Mouse (Mus musculus): ENCODE results near the gene Lhfpl4. TPM values are rescaled to one million over a fixed set of nuclear protein-coding genes. Genes with fewer than 3 reads are reported as not detected.

The Lhfpl4 gene
- polyA plus RNA-seq (2014; fragmentation: Nextera tagmentation; extraction: Ambion mirVana), result 21.7 and 31.3 TPM in 2 replicates

DNA sequence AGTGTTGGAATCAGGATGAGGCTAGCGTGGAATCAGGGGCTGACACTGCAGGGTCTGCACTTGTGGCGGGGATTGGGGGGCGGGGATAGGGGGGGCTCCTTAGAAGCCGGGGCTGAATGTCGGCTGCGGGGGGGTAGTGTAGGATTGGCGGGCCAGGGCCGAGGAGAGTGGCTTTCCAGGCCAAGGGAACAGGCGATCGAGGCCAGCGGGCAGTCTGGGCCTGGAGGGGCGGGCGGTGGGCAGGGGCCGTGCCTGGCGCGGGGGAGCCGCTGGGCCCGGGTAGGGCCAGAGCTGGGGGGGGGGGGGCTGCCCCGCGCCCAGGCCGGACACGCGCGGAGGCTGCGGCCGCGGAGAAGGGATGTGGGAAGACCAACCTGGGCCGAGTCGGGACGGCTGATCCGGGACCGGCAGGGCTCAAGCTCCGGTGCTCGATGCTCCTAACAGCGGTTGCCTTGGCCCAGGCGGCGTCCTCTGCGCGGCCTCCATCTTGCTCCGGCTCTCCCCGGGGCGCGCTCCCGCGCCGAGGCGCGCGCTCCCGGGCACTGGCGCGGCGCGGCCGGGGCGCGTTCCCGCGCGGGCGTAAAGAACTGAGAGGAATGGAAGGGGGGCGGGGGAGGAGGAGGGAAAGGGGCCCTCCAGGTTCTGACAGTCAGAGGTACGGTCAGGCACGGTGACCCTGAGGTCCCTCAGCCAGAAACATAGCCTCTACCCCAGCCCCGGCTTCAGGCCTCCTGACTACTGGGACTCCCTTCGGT, at the start of gene Lhfpl4:
Lhfpl4 (minus strand) TSS at position 544 of the 755 bp plus-strand sequence.
- H3K4me3 ChIP-seq (replicated peaks; ENCODE audit: low read depth, low read length), result peak within 1 kb of the TSS; percentile 82
- WGBS, result under 1% methylated on average over 48 of the region's 66 CpGs
- H3K9me3 ChIP-seq (ENCODE audit: control insufficient read depth, low read length), result no peaks in the 10 kb centered on the region
- ATAC-seq (ENCODE audit: low FRiP score, low TSS enrichment) (peak; percentile 84), DNase-seq (peak; percentile 89)
- H3K9ac ChIP-seq (replicated peaks; ENCODE audit: low read length), result peak within 1 kb of the TSS; percentile 91
- no peaks in the 10 kb centered on the region for H3K27me3 ChIP-seq (ENCODE audit: control insufficient read depth, insufficient read depth, low read length)
- peaks cover 34% of the 10 kb centered on the region for H3K4me1 ChIP-seq (ENCODE audit: control insufficient read depth, insufficient read depth, low read length)
- H3K4me2 ChIP-seq (ENCODE audit: low read length), result peak within 1 kb of the TSS; percentile 92
- no peaks in the 10 kb centered on the region for H3K36me3 ChIP-seq (ENCODE audit: control insufficient read depth, insufficient read depth, low read length)
- peak within 1 kb of the TSS; percentile 82 for H3K27ac ChIP-seq (replicated peaks; ENCODE audit: low read depth, low read length)

DNA sequence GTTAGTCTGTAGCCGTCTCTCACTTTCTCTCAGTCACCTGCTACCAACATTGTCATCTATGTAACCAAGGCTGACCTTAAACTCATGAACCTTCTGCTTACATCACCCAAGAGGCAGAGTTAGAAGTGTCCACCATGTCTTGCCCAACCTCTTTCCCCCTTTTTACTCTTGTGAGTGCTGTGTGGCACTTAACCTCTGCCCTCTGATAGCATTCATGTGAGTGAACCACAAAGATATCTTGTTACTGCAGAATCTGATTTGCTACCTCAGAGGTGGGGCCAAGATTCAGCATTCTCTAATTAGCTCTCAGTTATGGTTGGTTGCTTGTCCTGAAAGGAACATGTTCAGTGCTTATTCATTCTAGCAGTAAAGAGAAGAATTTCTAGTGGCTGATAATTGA, 47.6 kb upstream of the Lhfpl4 start:
- Histone ChIP-seq H3K9ac (replicated peaks; ENCODE audit: low read length) (no peak overlapping the region), H3K9me3 (ENCODE audit: control insufficient read depth, low read length) (no peaks in the 10 kb centered on the region), H3K4me1 (ENCODE audit: control insufficient read depth, insufficient read depth, low read length) (peaks cover 10% of the 10 kb centered on the region; the same call in 1 of the 2 replicates), H3K4me3 (replicated peaks; ENCODE audit: low read depth, low read length) (no peak overlapping the region), H3K27ac (replicated peaks; ENCODE audit: low read depth, low read length) (no peak overlapping the region), H3K36me3 (ENCODE audit: control insufficient read depth, insufficient read depth, low read length) (peaks cover 23% of the 10 kb centered on the region), H3K27me3 (ENCODE audit: control insufficient read depth, insufficient read depth, low read length) (no peaks in the 10 kb centered on the region), H3K4me2 (ENCODE audit: low read length) (no peak overlapping the region)
- ATAC-seq (ENCODE audit: low FRiP score, low TSS enrichment) (no peak), DNase-seq (no peak)
- WGBS, result 89% methylated on average over 1 of the region's 1 CpGs

DNA sequence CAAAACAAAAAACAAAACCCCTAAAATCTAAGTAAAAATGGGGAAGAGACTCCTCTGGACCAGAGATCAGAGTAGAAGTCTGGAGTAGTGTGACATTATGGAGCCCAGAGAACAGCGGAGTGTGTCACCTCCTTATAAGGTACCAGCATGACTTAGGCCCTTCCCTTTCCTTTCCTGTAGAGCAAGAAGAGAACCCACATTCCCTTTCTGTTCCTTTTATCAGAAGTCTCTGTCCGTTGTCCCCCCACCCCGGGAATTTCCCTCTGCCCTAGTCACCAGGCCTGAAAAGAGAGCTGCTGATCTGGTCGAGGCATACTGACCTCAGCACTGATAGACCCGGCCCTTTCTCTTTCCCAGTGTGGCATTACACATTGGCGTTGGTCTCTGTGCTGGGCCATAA, 43.3 kb upstream of the Lhfpl4 start:
- H3K4me3 ChIP-seq (replicated peaks; ENCODE audit: low read depth, low read length), result peak overlapping the region; percentile 96
- 48% methylated on average over 6 of the region's 6 CpGs for WGBS
- H3K4me1 ChIP-seq (ENCODE audit: control insufficient read depth, insufficient read depth, low read length), result peaks cover 10% of the 10 kb centered on the region; the same call in 1 of the 2 replicates
- H3K9me3 ChIP-seq (ENCODE audit: control insufficient read depth, low read length), result no peaks in the 10 kb centered on the region
- ATAC-seq (ENCODE audit: low FRiP score, low TSS enrichment), result no peak
- H3K4me2 ChIP-seq (ENCODE audit: low read length), result peak overlapping the region; percentile 91
- H3K27ac ChIP-seq (replicated peaks; ENCODE audit: low read depth, low read length), result no peak overlapping the region
- peak overlapping the region; percentile 74; the same call in 1 of the 2 replicates for H3K9ac ChIP-seq (replicated peaks; ENCODE audit: low read length)
- DNase-seq, result no peak
- H3K27me3 ChIP-seq (ENCODE audit: control insufficient read depth, insufficient read depth, low read length), result no peaks in the 10 kb centered on the region
- peaks cover 16% of the 10 kb centered on the region for H3K36me3 ChIP-seq (ENCODE audit: control insufficient read depth, insufficient read depth, low read length)

DNA sequence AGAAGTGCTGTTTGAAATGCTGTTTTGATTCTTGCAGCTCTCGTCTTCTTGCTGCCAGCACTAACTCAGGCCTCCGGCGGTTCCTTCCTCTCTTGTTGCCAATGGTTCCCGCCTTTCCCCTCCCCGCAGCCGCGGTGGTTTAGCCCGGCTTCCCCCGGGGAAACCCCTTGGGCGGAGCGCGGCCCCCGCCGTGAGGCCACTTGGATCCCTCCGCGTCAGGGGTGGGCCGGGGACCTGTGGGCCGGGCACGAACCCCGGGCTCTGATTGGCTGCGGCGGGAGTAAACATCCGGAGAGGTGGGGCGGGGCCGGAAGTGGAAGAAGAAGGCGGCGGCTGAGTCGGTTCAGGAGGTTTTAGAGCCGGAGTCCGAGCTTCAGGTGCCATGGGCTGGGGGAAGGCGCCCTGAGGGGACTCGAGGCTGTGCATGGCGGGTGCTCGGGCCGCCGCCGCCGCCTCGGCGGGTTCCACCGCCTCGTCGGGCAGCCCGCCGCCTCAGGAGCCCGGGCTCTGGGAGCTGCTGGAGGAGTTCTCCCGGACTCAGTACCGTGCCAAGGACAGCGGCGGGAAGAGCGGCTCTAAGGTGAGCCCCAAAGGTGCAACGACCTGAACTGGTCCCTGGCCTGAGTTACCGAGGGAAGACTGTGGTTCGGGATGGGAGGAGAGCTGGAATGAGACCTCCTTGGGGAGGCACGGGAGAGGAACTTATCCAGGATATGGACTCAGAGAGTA, 42.5 kb upstream of the Lhfpl4 start, which contains the start of gene Mtmr14:
Mtmr14 (plus strand) TSS at position 302 of the 729 bp plus-strand sequence.
- Histone ChIP-seq H3K9ac (replicated peaks; ENCODE audit: low read length) (peak within 1 kb of the TSS; percentile 74), H3K4me2 (ENCODE audit: low read length) (peak within 1 kb of the TSS; percentile 91), H3K36me3 (ENCODE audit: control insufficient read depth, insufficient read depth, low read length) (peaks cover 15% of the 10 kb centered on the region), H3K4me3 (replicated peaks; ENCODE audit: low read depth, low read length) (peak within 1 kb of the TSS; percentile 96), H3K9me3 (ENCODE audit: control insufficient read depth, low read length) (no peaks in the 10 kb centered on the region), H3K27ac (replicated peaks; ENCODE audit: low read depth, low read length) (peak within 1 kb of the TSS; percentile 72), H3K27me3 (ENCODE audit: control insufficient read depth, insufficient read depth, low read length) (no peaks in the 10 kb centered on the region), H3K4me1 (ENCODE audit: control insufficient read depth, insufficient read depth, low read length) (peaks cover 10% of the 10 kb centered on the region; the same call in 1 of the 2 replicates)
- ATAC-seq (ENCODE audit: low FRiP score, low TSS enrichment), result peak; percentile 99
- WGBS, result under 1% methylated on average over 55 of the region's 55 CpGs
- DNase-seq, result peak; percentile 99

GRCm38 (mm10) chr6:113235141-113235540, 40.0 kb upstream of the Lhfpl4 start:
- H3K4me3 ChIP-seq (replicated peaks; ENCODE audit: low read depth, low read length), result no peak overlapping the region
- H3K4me1 ChIP-seq (ENCODE audit: control insufficient read depth, insufficient read depth, low read length), result peaks cover 10% of the 10 kb centered on the region; the same call in 1 of the 2 replicates
- no peak for ATAC-seq (ENCODE audit: low FRiP score, low TSS enrichment)
- no peak for DNase-seq
- 68% methylated on average over 5 of the region's 5 CpGs for WGBS
- 0 out of 2 replicates have a peak, but pooled peaks cover 1% of the 10 kb centered on the region for H3K36me3 ChIP-seq (ENCODE audit: control insufficient read depth, insufficient read depth, low read length)
- H3K4me2 ChIP-seq (ENCODE audit: low read length), result no peak overlapping the region
- no peak overlapping the region for H3K9ac ChIP-seq (replicated peaks; ENCODE audit: low read length)
- no peaks in the 10 kb centered on the region for H3K27me3 ChIP-seq (ENCODE audit: control insufficient read depth, insufficient read depth, low read length)
- no peaks in the 10 kb centered on the region for H3K9me3 ChIP-seq (ENCODE audit: control insufficient read depth, low read length)
- no peak overlapping the region for H3K27ac ChIP-seq (replicated peaks; ENCODE audit: low read depth, low read length)

GRCm38 (mm10) chr6:113226705-113227104, 31.5 kb upstream of the Lhfpl4 start:
- no peak overlapping the region for H3K4me2 ChIP-seq (ENCODE audit: low read length)
- no peaks in the 10 kb centered on the region for H3K4me1 ChIP-seq (ENCODE audit: control insufficient read depth, insufficient read depth, low read length)
- no peak overlapping the region for H3K27ac ChIP-seq (replicated peaks; ENCODE audit: low read depth, low read length)
- H3K27me3 ChIP-seq (ENCODE audit: control insufficient read depth, insufficient read depth, low read length), result no peaks in the 10 kb centered on the region
- no peak for ATAC-seq (ENCODE audit: low FRiP score, low TSS enrichment)
- no peak overlapping the region for H3K9ac ChIP-seq (replicated peaks; ENCODE audit: low read length)
- no peak overlapping the region for H3K4me3 ChIP-seq (replicated peaks; ENCODE audit: low read depth, low read length)
- H3K9me3 ChIP-seq (ENCODE audit: control insufficient read depth, low read length), result no peaks in the 10 kb centered on the region
- no peaks in the 10 kb centered on the region for H3K36me3 ChIP-seq (ENCODE audit: control insufficient read depth, insufficient read depth, low read length)
- no peak for DNase-seq

- no peak overlapping the region for H3K4me3 ChIP-seq (replicated peaks; ENCODE audit: low read depth, low read length)
- H3K4me2 ChIP-seq (ENCODE audit: low read length), result no peak overlapping the region
- no peak overlapping the region for H3K27ac ChIP-seq (replicated peaks; ENCODE audit: low read depth, low read length)
- 76% methylated on average over 4 of the region's 4 CpGs for WGBS
- no peak overlapping the region for H3K9ac ChIP-seq (replicated peaks; ENCODE audit: low read length)
- H3K4me1 ChIP-seq (ENCODE audit: control insufficient read depth, insufficient read depth, low read length), result no peaks in the 10 kb centered on the region
- H3K36me3 ChIP-seq (ENCODE audit: control insufficient read depth, insufficient read depth, low read length), result no peaks in the 10 kb centered on the region
- no peak for DNase-seq
- no peaks in the 10 kb centered on the region for H3K27me3 ChIP-seq (ENCODE audit: control insufficient read depth, insufficient read depth, low read length)
- H3K9me3 ChIP-seq (ENCODE audit: control insufficient read depth, low read length), result no peaks in the 10 kb centered on the region
- no peak for ATAC-seq (ENCODE audit: low FRiP score, low TSS enrichment)
These were observed 30.6 kb upstream of the Lhfpl4 start for GRCm38 (mm10) chr6:113225798-113226197.

DNA sequence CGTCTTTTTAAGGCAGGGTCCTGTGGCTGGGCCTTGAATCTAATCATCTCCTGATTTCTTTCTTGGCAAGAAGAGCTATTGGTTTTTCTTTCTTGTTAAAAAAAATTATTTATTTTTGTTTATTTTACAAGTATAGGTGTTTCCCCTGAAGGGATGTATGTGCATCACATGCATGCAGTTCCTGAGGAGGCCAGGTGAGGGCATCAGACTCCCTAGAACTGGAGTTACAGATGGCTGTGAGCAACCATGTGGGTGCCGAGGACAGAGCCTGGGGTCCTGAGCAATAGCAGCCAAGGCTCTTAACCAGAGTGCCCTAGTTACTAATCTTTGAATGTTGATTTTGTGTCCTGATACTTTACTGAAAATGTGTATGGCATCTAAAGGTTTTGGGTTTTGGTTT, 21.1 kb upstream of the Lhfpl4 start:
- Histone ChIP-seq H3K36me3 (ENCODE audit: control insufficient read depth, insufficient read depth, low read length) (no peaks in the 10 kb centered on the region), H3K4me3 (replicated peaks; ENCODE audit: low read depth, low read length) (no peak overlapping the region), H3K4me1 (ENCODE audit: control insufficient read depth, insufficient read depth, low read length) (no peaks in the 10 kb centered on the region), H3K27ac (replicated peaks; ENCODE audit: low read depth, low read length) (no peak overlapping the region), H3K9me3 (ENCODE audit: control insufficient read depth, low read length) (no peaks in the 10 kb centered on the region), H3K4me2 (ENCODE audit: low read length) (no peak overlapping the region), H3K27me3 (ENCODE audit: control insufficient read depth, insufficient read depth, low read length) (no peaks in the 10 kb centered on the region), H3K9ac (replicated peaks; ENCODE audit: low read length) (no peak overlapping the region)
- DNase-seq (no peak), ATAC-seq (ENCODE audit: low FRiP score, low TSS enrichment) (no peak)
- WGBS, result 76% methylated on average over 2 of the region's 2 CpGs

Data from midbrain, embryonic 14.5 days (tissue).